Mouse (Mus musculus) lung, embryonic 16.5 days (tissue): ENCODE results near the gene Gm13285. TPM values are rescaled to one million over a fixed set of nuclear protein-coding genes. Genes with fewer than 3 reads are reported as not detected.
"Not testable (repeated sequence)": the region's sequence is repeated elsewhere in the genome, so short reads cannot be mapped to it uniquely, and the experiment has no call there.

Experiments used
- ATAC-seq: fragments of 200-750 bp; cut with Nextera tagmentation; 2 replicates; pipeline ENCODE4 v1.8.0; 2017; ENCODE audit warnings: low read depth, mild to moderate bottlenecking, moderate library complexity
- H3K27ac ChIP-seq: fragments of 300-500 bp; sonication (generic); 2 replicates; pipeline ENCODE4 v1.5.1; 2014; ENCODE audit warnings: mild to moderate bottlenecking, control low read depth, low read length
- H3K27me3 ChIP-seq: fragments of 300-500 bp; sonication (generic); 2 replicates; pipeline ENCODE4 v1.6.1; 2014; ENCODE audit warnings: low read depth, low read length, mixed read lengths; ENCODE audit not compliant: control insufficient read depth, insufficient read depth
- H3K36me3 ChIP-seq: fragments of 300-500 bp; sonication (generic); 2 replicates; pipeline ENCODE4 v1.6.1; 2014; ENCODE audit warnings: low read length; ENCODE audit not compliant: control insufficient read depth, insufficient read depth
- H3K4me1 ChIP-seq: fragments of 300-500 bp; sonication (generic); replicated peaks from 2 replicates; pipeline ENCODE4 v1.6.1; 2014; ENCODE audit warnings: low read length, mixed read lengths; ENCODE audit not compliant: control insufficient read depth, insufficient read depth
- H3K4me2 ChIP-seq: fragments of 300-500 bp; sonication (generic); 2 replicates; pipeline ENCODE4 v1.6.1; 2014; ENCODE audit warnings: low read depth, low read length, control low read depth
- H3K4me3 ChIP-seq: fragments of 300-500 bp; sonication (generic); 2 replicates; pipeline ENCODE4 v1.5.1; 2014; ENCODE audit warnings: mild to moderate bottlenecking, low read length, control low read depth
- H3K9ac ChIP-seq: fragments of 300-500 bp; sonication (generic); 2 replicates; pipeline ENCODE4 v1.6.1; 2014; ENCODE audit warnings: low read length, control low read depth
- H3K9me3 ChIP-seq: fragments of 300-500 bp; sonication (generic); 2 replicates; pipeline ENCODE4 v1.6.1; 2016; ENCODE audit warnings: low read length; ENCODE audit not compliant: control insufficient read depth
- WGBS: fragments of 180-500 bp; shearing (Covaris S2); extraction: QIAGEN DNeasy Blood & Tissue Kit; methylation state at CpG from one replicate; pipeline ENCODE4 v1.1.7; 2014; 5-methylcytosine and 5-hydroxymethylcytosine counted together
- polyA plus RNA-seq: library from polyadenylated mRNA; unstranded; fragments of >200 nt; fragmentation: Nextera tagmentation; extraction: Ambion mirVana; gene quantifications from 2 replicates; pipeline ENCODE4 v1.2.1, GENCODE M21; 2015

Gm13285 gene
- polyA plus RNA-seq, 1 experiment from 2014 or later = 1.5 TPM

- not testable (repeated sequence) for H3K9ac ChIP-seq, H3K4me1 ChIP-seq, H3K36me3 ChIP-seq, ATAC-seq, H3K27ac ChIP-seq, H3K27me3 ChIP-seq, H3K9me3 ChIP-seq, H3K4me3 ChIP-seq, H3K4me2 ChIP-seq
- WGBS = 0% methylated on average over 2 of the region's 28 CpGs
These were observed 11.1 kb upstream of the Gm13285 start, which contains the start of gene Gm13277 for GRCm38 (mm10) chr4:88788402-88788801. Gm13277 (plus strand) TSS chr4:88788632.

DNA sequence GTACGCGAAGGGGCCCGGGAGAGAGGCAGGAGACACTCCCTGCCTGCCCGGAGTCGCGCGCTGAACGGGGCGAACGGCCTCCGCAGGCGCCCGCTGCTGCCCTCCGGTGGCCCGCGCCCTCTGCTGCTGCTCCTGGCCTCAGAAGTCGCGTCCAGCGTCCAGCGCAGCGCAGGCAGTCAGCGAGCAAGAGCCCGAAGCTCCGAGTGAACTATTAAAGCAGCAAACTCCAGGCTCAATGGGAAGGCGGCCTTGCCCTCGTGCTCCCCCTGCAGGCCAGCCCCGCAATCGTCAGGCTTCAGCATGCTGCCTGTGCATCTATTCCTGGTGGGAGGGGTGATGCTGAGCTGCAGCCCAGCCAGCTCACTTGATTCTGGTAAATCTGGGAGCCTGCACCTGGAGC is 8.2 kb upstream of the Gm13285 start, which contains the start of gene Gm13278:
TSS of gene Gm13278 (plus strand) at position 301 of the 400 bp plus-strand sequence.
- H3K4me2 ChIP-seq, H3K27me3 ChIP-seq, H3K4me1 ChIP-seq, H3K9ac ChIP-seq, H3K27ac ChIP-seq, ATAC-seq, H3K4me3 ChIP-seq, H3K36me3 ChIP-seq, H3K9me3 ChIP-seq: not testable (repeated sequence)
- WGBS = no CpG with 5 or more reads among the region's 28 CpGs

- not testable (repeated sequence) for H3K27me3 ChIP-seq, H3K9me3 ChIP-seq, H3K4me3 ChIP-seq, H3K27ac ChIP-seq, H3K9ac ChIP-seq, H3K4me2 ChIP-seq, H3K4me1 ChIP-seq, ATAC-seq, H3K36me3 ChIP-seq
- 0% methylated on average over 8 of the region's 52 CpGs for WGBS
These were observed 5.4 kb upstream of the Gm13285 start, which contains the start of gene Gm13275 for GRCm38 (mm10) chr4:88793936-88794675. Gm13275 (plus strand) TSS chr4:88794487.

- not testable (repeated sequence) for H3K9me3 ChIP-seq, ATAC-seq, H3K4me2 ChIP-seq, H3K9ac ChIP-seq, H3K36me3 ChIP-seq, H3K27ac ChIP-seq, H3K4me1 ChIP-seq, H3K4me3 ChIP-seq, H3K27me3 ChIP-seq
- no CpG with 5 or more reads among the region's 28 CpGs for WGBS
These were observed 2.4 kb upstream of the Gm13285 start, which contains the start of gene Gm13279 for GRCm38 (mm10) chr4:88797097-88797496. Gm13279 (plus strand) TSS chr4:88797397.

DNA sequence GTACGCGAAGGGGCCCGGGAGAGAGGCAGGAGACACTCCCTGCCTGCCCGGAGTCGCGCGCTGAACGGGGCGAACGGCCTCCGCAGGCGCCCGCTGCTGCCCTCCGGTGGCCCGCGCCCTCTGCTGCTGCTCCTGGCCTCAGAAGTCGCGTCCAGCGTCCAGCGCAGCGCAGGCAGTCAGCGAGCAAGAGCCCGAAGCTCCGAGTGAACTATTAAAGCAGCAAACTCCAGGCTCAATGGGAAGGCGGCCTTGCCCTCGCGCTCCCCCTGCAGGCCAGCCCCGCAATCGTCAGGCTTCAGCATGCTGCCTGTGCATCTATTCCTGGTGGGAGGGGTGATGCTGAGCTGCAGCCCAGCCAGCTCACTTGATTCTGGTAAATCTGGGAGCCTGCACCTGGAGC is 3.5 kb downstream of the Gm13285 start, which contains the start of gene Gm13287:
TSS of gene Gm13287 (plus strand) at position 301 of the 400 bp plus-strand sequence.
- H3K36me3 ChIP-seq, H3K4me3 ChIP-seq, H3K4me1 ChIP-seq, H3K27me3 ChIP-seq, H3K27ac ChIP-seq, H3K9ac ChIP-seq, ATAC-seq, H3K9me3 ChIP-seq, H3K4me2 ChIP-seq: not testable (repeated sequence)
- no CpG with 5 or more reads among the region's 29 CpGs for WGBS

DNA sequence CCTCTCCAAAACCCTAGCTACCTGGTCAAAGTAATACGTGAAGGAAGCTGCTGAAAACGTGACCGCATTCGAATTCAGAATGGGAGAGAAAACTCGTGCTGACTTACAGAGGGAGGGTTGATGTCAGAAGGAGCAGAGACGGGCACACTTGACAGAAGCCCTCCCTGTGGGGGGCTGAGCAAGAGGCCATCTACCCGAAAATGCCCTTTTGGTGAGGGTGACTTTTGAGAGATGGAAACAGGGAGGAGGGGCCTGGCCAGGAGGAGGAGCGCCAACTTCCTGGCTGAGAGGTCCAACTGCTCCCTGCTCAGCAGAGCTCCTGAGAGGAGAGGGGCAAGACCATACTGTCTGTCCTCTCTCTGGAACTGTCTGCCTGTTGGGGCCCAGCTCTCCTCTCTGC is 5.8 kb downstream of the Gm13285 start, which contains the start of gene Gm13288:
TSS of gene Gm13288 (plus strand) at position 301 of the 400 bp plus-strand sequence.
- ATAC-seq, H3K9ac ChIP-seq, H3K9me3 ChIP-seq, H3K27ac ChIP-seq, H3K27me3 ChIP-seq, H3K36me3 ChIP-seq, H3K4me1 ChIP-seq: not testable (repeated sequence)
- WGBS = no CpG with 5 or more reads among the region's 8 CpGs
- H3K4me2 ChIP-seq = peak within 1 kb of the TSS; percentile 32; the same call in 1 of the 2 replicates
- peak within 1 kb of the TSS; percentile 26; the same call in 1 of the 2 replicates for H3K4me3 ChIP-seq

GRCm38 (mm10) chr4:88805761-88806160 is 6.3 kb downstream of the Gm13285 start:
- H3K9ac ChIP-seq, H3K4me1 ChIP-seq, H3K27ac ChIP-seq, H3K27me3 ChIP-seq, H3K9me3 ChIP-seq, ATAC-seq, H3K36me3 ChIP-seq: not testable (repeated sequence)
- WGBS = no CpG with 5 or more reads among the region's 34 CpGs
- Histone ChIP-seq H3K4me3 (peak overlapping the region; percentile 26; the same call in 1 of the 2 replicates), H3K4me2 (peak overlapping the region; percentile 32; the same call in 1 of the 2 replicates)

- H3K4me3 ChIP-seq = no peak within 1 kb of the TSS
- H3K4me1 ChIP-seq = no peaks in the 10 kb centered on the region
- WGBS = 52% methylated on average over 3 of the region's 3 CpGs
- ATAC-seq = no peak
- H3K9me3 ChIP-seq = no peaks in the 10 kb centered on the region
- H3K27me3 ChIP-seq = no peaks in the 10 kb centered on the region
- no peak within 1 kb of the TSS for H3K4me2 ChIP-seq
- H3K9ac ChIP-seq = no peak within 1 kb of the TSS
- H3K27ac ChIP-seq = no peak within 1 kb of the TSS
- no peaks in the 10 kb centered on the region for H3K36me3 ChIP-seq
These were observed 16.5 kb downstream of the Gm13285 start, which contains the start of gene Ifna7 for GRCm38 (mm10) chr4:88815928-88816327. Ifna7 (plus strand) TSS chr4:88816228.

GRCm38 (mm10) chr4:88819659-88820058 is 20.2 kb downstream of the Gm13285 start, which contains the start of gene Ifna11:
Ifna11 (plus strand) TSS chr4:88819959.
- WGBS = 79% methylated on average over 1 of the region's 1 CpGs
- no peaks in the 10 kb centered on the region for H3K27me3 ChIP-seq

More at GRCm38 (mm10) chr4:88819659-88820058, 20.2 kb downstream of the Gm13285 start, which contains the start of gene Ifna11:
- Histone ChIP-seq H3K9me3 (no peaks in the 10 kb centered on the region), H3K4me3 (no peak within 1 kb of the TSS), H3K4me2 (no peak within 1 kb of the TSS), H3K27ac (no peak within 1 kb of the TSS), H3K9ac (no peak within 1 kb of the TSS), H3K4me1 (no peaks in the 10 kb centered on the region), H3K36me3 (no peaks in the 10 kb centered on the region)
- no peak for ATAC-seq
